Mouse (Mus musculus): ENCODE measurements around the gene Vmn1r188.
"Not testable (repeated sequence)": the region's sequence is repeated elsewhere in the genome, so short reads cannot be mapped to it uniquely, and the experiment has no call there.

Gene Vmn1r188

GRCm38 (mm10) chr13:22050591-22051522 lies 33.4 kb upstream of the Vmn1r188 start:
- peak; percentile 98 for DNase-seq

GRCm38 (mm10) chr13:22051523-22051859 lies 32.7 kb upstream of the Vmn1r188 start:
- no peak for DNase-seq

GRCm38 (mm10) chr13:22053754-22054153 lies 30.5 kb upstream of the Vmn1r188 start:
- no peak for DNase-seq

- no peak for DNase-seq
Observed at GRCm38 (mm10) chr13:22061422-22061821, 22.8 kb upstream of the Vmn1r188 start.

- DNase-seq: no peak
Observed at GRCm38 (mm10) chr13:22063468-22063867, 20.8 kb upstream of the Vmn1r188 start.

GRCm38 (mm10) chr13:22105724-22106123 lies 21.5 kb downstream of the Vmn1r188 start, which contains the start of gene Vmn1r189:
TSS of gene Vmn1r189 (minus strand) at chr13:22105824.
- DNase-seq: not testable (repeated sequence)

GRCm38 (mm10) chr13:22136495-22137293 lies 52.5 kb downstream of the Vmn1r188 start:
- DNase-seq: not testable (repeated sequence)

Data from thymus, postnatal 4 days (tissue).